Comparison of ENCODE assay signal across 8 mouse cellular contexts in genomic region chr2:26646643-26647293, GRCm38 (mm10). TPM values are rescaled to one million over a fixed set of nuclear protein-coding genes. Genes with fewer than 3 reads are reported as not detected.
A peak's percentile ranks its signal among the peaks of the same experiment; 100 is the strongest.
DNase-seq lines count a peak whose midpoint lies in the region; ATAC-seq and TF ChIP-seq lines count a peak whose summit lies in the region.

No protein-coding gene starts in this region.

- ATAC-seq in forebrain, embryonic 11.5 days (replicated peaks; ENCODE audit: low FRiP score) = peak; percentile 94
- peak; percentile 99 for ATAC-seq in heart, postnatal 0 days (ENCODE audit: insufficient read depth, low read depth)
- ATAC-seq in neural tube, embryonic 15.5 days (ENCODE audit: low FRiP score) = peak; percentile 96

- TF ChIP-seq CTCF in heart, postnatal 0 days (IDR thresholded peaks at IDR 0.05; ENCODE audit: low read depth) = peak; percentile 100

- no peak overlapping the region for H3K4me3 ChIP-seq in forebrain, embryonic 11.5 days (ENCODE audit: low read depth, low read length)
- H3K4me3 ChIP-seq in heart, postnatal 0 days (ENCODE audit: low read depth, low read length) = no peak overlapping the region
- H3K4me3 ChIP-seq in neural tube, embryonic 15.5 days (replicated peaks) = no peak overlapping the region

- H3K9me3 ChIP-seq in forebrain, embryonic 11.5 days (ENCODE audit: control insufficient read depth, low read length) = no peaks in the 10 kb centered on the region
- no peaks in the 10 kb centered on the region for H3K9me3 ChIP-seq in heart, postnatal 0 days (replicated peaks; ENCODE audit: control insufficient read depth, low read length)
- H3K9me3 ChIP-seq in neural tube, embryonic 15.5 days (replicated peaks) = no peaks in the 10 kb centered on the region

- H3K36me3 ChIP-seq in forebrain, embryonic 11.5 days (ENCODE audit: control insufficient read depth, insufficient read depth, low read length) = no peaks in the 10 kb centered on the region
- H3K36me3 ChIP-seq in heart, postnatal 0 days (replicated peaks; ENCODE audit: control insufficient read depth, insufficient read depth, low read length) = no peaks in the 10 kb centered on the region
- no peaks in the 10 kb centered on the region for H3K36me3 ChIP-seq in neural tube, embryonic 15.5 days

- no peak overlapping the region for H3K4me2 ChIP-seq in forebrain, embryonic 11.5 days (ENCODE audit: low read depth, low read length, severe bottlenecking)
- H3K4me2 ChIP-seq in heart, postnatal 0 days (ENCODE audit: low read depth, low read length) = no peak overlapping the region
- H3K4me2 ChIP-seq in neural tube, embryonic 15.5 days = no peak overlapping the region

- H3K4me1 ChIP-seq in forebrain, embryonic 11.5 days (replicated peaks; ENCODE audit: control insufficient read depth, insufficient read depth, low read length) = no peaks in the 10 kb centered on the region
- peaks cover 4% of the 10 kb centered on the region; the same call in 1 of the 2 replicates for H3K4me1 ChIP-seq in heart, postnatal 0 days (ENCODE audit: control insufficient read depth, insufficient read depth)
- H3K4me1 ChIP-seq in neural tube, embryonic 15.5 days = no peaks in the 10 kb centered on the region

- H3K9ac ChIP-seq in forebrain, embryonic 11.5 days (ENCODE audit: low read length) = no peak overlapping the region
- no peak overlapping the region for H3K9ac ChIP-seq in heart, postnatal 0 days (replicated peaks; ENCODE audit: low read depth, low read length)
- H3K9ac ChIP-seq in neural tube, embryonic 15.5 days (replicated peaks) = no peak overlapping the region

- H3K27me3 ChIP-seq in forebrain, embryonic 11.5 days (ENCODE audit: control insufficient read depth, insufficient read depth, low read length) = no peaks in the 10 kb centered on the region
- H3K27me3 ChIP-seq in heart, postnatal 0 days (ENCODE audit: control insufficient read depth, insufficient read depth, low read length) = no peaks in the 10 kb centered on the region
- no peaks in the 10 kb centered on the region for H3K27me3 ChIP-seq in neural tube, embryonic 15.5 days (replicated peaks)

- WGBS in forebrain, embryonic 11.5 days = 34% methylated on average over 3 of the region's 3 CpGs
- 11% methylated on average over 3 of the region's 3 CpGs for WGBS in heart, postnatal 0 days
- 34% methylated on average over 3 of the region's 3 CpGs for WGBS in neural tube, embryonic 15.5 days

- H3K27ac ChIP-seq in forebrain, embryonic 11.5 days (ENCODE audit: low read depth, low read length) = no peak overlapping the region
- no peak overlapping the region for H3K27ac ChIP-seq in heart, postnatal 0 days (ENCODE audit: low read depth)
- H3K27ac ChIP-seq in neural tube, embryonic 15.5 days (replicated peaks) = no peak overlapping the region

- peak; percentile 83 for DNase-seq in ES-CJ7 (ENCODE audit: low read depth, low spot score)
- DNase-seq in c-Kit-positive CD71-negative TER-119-negative erythroid progenitor cells, embryonic 14.5 days (ENCODE audit: low read depth) = peak; percentile 88
- peak; percentile 94 for DNase-seq in forebrain, embryonic 11.5 days (ENCODE audit: low spot score)
- peak; percentile 85 for DNase-seq in heart, postnatal 0 days (ENCODE audit: low spot score)
- peak; percentile 81 to 86 for DNase-seq in kidney, postnatal 25 days
- peak; percentile 75 to 83 for DNase-seq in lung, adult 18-20 months
- peak; percentile 48 to 64 for DNase-seq in thymus, adult 18-20 months

- TF ChIP-seq EP300 in heart, postnatal 0 days (IDR thresholded peaks at IDR 0.05; ENCODE audit: low read depth) = no peak

RNA-seq across cellular contexts. Expression of gene Fam69b, which starts 18.5 kb away (rescaled TPM):
- polyA plus RNA-seq in forebrain, embryonic 11.5 days (2014; fragmentation: Nextera tagmentation; extraction: Ambion mirVana) = 49.8 and 63.8 TPM in 2 replicates
- total RNA-seq in heart, postnatal 0 days (2014; rRNA removed; ENCODE audit: low replicate concordance) = 16.5 and 23.2 TPM in 2 replicates
- 7.7 and 9.7 TPM in 2 replicates for polyA plus RNA-seq in heart, postnatal 0 days (2015; fragmentation: Nextera tagmentation; extraction: Ambion mirVana)
- 121 and 145 TPM in 2 replicates for polyA plus RNA-seq in neural tube, embryonic 15.5 days (2015; fragmentation: Nextera tagmentation; extraction: Ambion mirVana)

RNA-seq across cellular contexts. Expression of gene Lcn4, which starts 24.3 kb away (rescaled TPM):
- not detected in 2 replicates for polyA plus RNA-seq in forebrain, embryonic 11.5 days (2014; fragmentation: Nextera tagmentation; extraction: Ambion mirVana)
- not detected in 2 replicates for total RNA-seq in heart, postnatal 0 days (2014; rRNA removed; ENCODE audit: low replicate concordance)
- polyA plus RNA-seq in heart, postnatal 0 days (2015; fragmentation: Nextera tagmentation; extraction: Ambion mirVana) = not detected in 2 replicates
- not detected in 2 replicates for polyA plus RNA-seq in neural tube, embryonic 15.5 days (2015; fragmentation: Nextera tagmentation; extraction: Ambion mirVana)

RNA-seq across cellular contexts. Expression of gene Agpat2, which starts 42.6 kb away (rescaled TPM):
- 6.0 and 8.9 TPM in 2 replicates for polyA plus RNA-seq in forebrain, embryonic 11.5 days (2014; fragmentation: Nextera tagmentation; extraction: Ambion mirVana)
- 41.0 and 49.3 TPM in 2 replicates for total RNA-seq in heart, postnatal 0 days (2014; rRNA removed; ENCODE audit: low replicate concordance)
- 23.9 and 24.1 TPM in 2 replicates for polyA plus RNA-seq in heart, postnatal 0 days (2015; fragmentation: Nextera tagmentation; extraction: Ambion mirVana)
- 5.5 and 13.6 TPM in 2 replicates for polyA plus RNA-seq in neural tube, embryonic 15.5 days (2015; fragmentation: Nextera tagmentation; extraction: Ambion mirVana)
